Mouse (Mus musculus): ENCODE results near the gene Cfap61.

- TF ChIP-seq CTCF (IDR thresholded peaks at IDR 0.05; ENCODE audit: extremely low read depth, insufficient read depth, low read length) (no peak), POLR2A (IDR thresholded peaks at IDR 0.05; ENCODE audit: extremely low read depth, insufficient read depth, low read length) (no peak)
These were observed 49.4 kb upstream of the Cfap61 start for GRCm38 (mm10) chr2:145884913-145885785.
